Mouse (Mus musculus): ENCODE results near the gene Cdkn2aipnl. TPM values are rescaled to one million over a fixed set of nuclear protein-coding genes. Genes with fewer than 3 reads are reported as not detected.

Gene Cdkn2aipnl
- total RNA-seq, 2 experiments from 2014 or later, result 16.0 to 39.0 TPM

- ATAC-seq (replicated peaks; ENCODE audit: low FRiP score, poor library complexity, severe bottlenecking), result no peak
These were observed 23.2 kb upstream of the Cdkn2aipnl start for GRCm38 (mm10) chr11:51944239-51944638.

- ATAC-seq (replicated peaks; ENCODE audit: low FRiP score, poor library complexity, severe bottlenecking), result no peak
These were observed 21.9 kb upstream of the Cdkn2aipnl start for GRCm38 (mm10) chr11:51945548-51945947.

- no peak for ATAC-seq (replicated peaks; ENCODE audit: low FRiP score, poor library complexity, severe bottlenecking)
These were observed 21.3 kb upstream of the Cdkn2aipnl start for GRCm38 (mm10) chr11:51946144-51946543.

GRCm38 (mm10) chr11:51949155-51949840 is 18.2 kb upstream of the Cdkn2aipnl start:
- ATAC-seq (replicated peaks; ENCODE audit: low FRiP score, poor library complexity, severe bottlenecking), result no peak

GRCm38 (mm10) chr11:51949919-51950318 is 17.5 kb upstream of the Cdkn2aipnl start:
- ATAC-seq (replicated peaks; ENCODE audit: low FRiP score, poor library complexity, severe bottlenecking), result no peak

- ATAC-seq (replicated peaks; ENCODE audit: low FRiP score, poor library complexity, severe bottlenecking), result 0 out of 2 replicates have a peak, but pooled peaks have one; percentile 61
These were observed 15.5 kb upstream of the Cdkn2aipnl start for GRCm38 (mm10) chr11:51951861-51952420.

- no peak for ATAC-seq (replicated peaks; ENCODE audit: low FRiP score, poor library complexity, severe bottlenecking)
These were observed 11.3 kb upstream of the Cdkn2aipnl start for GRCm38 (mm10) chr11:51956112-51956511.

GRCm38 (mm10) chr11:51957760-51958159 is 9.7 kb upstream of the Cdkn2aipnl start:
- ATAC-seq (replicated peaks; ENCODE audit: low FRiP score, poor library complexity, severe bottlenecking), result no peak

- no peak for ATAC-seq (replicated peaks; ENCODE audit: low FRiP score, poor library complexity, severe bottlenecking)
These were observed 8.0 kb upstream of the Cdkn2aipnl start for GRCm38 (mm10) chr11:51959511-51959910.

- no peak for ATAC-seq (replicated peaks; ENCODE audit: low FRiP score, poor library complexity, severe bottlenecking)
These were observed 7.4 kb upstream of the Cdkn2aipnl start for GRCm38 (mm10) chr11:51960061-51960460.

GRCm38 (mm10) chr11:51960967-51961471 is 6.4 kb upstream of the Cdkn2aipnl start:
- no peak for ATAC-seq (replicated peaks; ENCODE audit: low FRiP score, poor library complexity, severe bottlenecking)

GRCm38 (mm10) chr11:51961761-51962160 is 5.7 kb upstream of the Cdkn2aipnl start:
- no peak for ATAC-seq (replicated peaks; ENCODE audit: low FRiP score, poor library complexity, severe bottlenecking)

- no peak for ATAC-seq (replicated peaks; ENCODE audit: low FRiP score, poor library complexity, severe bottlenecking)
These were observed 5.2 kb upstream of the Cdkn2aipnl start for GRCm38 (mm10) chr11:51962277-51962676.

GRCm38 (mm10) chr11:51966651-51967050 is 810 bp upstream of the Cdkn2aipnl start:
- ATAC-seq (replicated peaks; ENCODE audit: low FRiP score, poor library complexity, severe bottlenecking), result no peak

GRCm38 (mm10) chr11:51968896-51969295 is 1.4 kb downstream of the Cdkn2aipnl start:
- no peak for ATAC-seq (replicated peaks; ENCODE audit: low FRiP score, poor library complexity, severe bottlenecking)

- ATAC-seq (replicated peaks; ENCODE audit: low FRiP score, poor library complexity, severe bottlenecking), result no peak
These were observed 2.0 kb downstream of the Cdkn2aipnl start for GRCm38 (mm10) chr11:51969511-51969910.

GRCm38 (mm10) chr11:51971644-51972043 is 4.2 kb downstream of the Cdkn2aipnl start:
- no peak for ATAC-seq (replicated peaks; ENCODE audit: low FRiP score, poor library complexity, severe bottlenecking)

GRCm38 (mm10) chr11:51999611-52000289 is 32.3 kb downstream of the Cdkn2aipnl start:
- ATAC-seq (replicated peaks; ENCODE audit: low FRiP score, poor library complexity, severe bottlenecking), result peak; percentile 46

- ATAC-seq (replicated peaks; ENCODE audit: low FRiP score, poor library complexity, severe bottlenecking), result peak; percentile 80
These were observed 33.0 kb downstream of the Cdkn2aipnl start, which contains the start of gene Ube2b for GRCm38 (mm10) chr11:52000290-52000962. Gene Ube2b (minus strand): TSS chr11:52000762.

GRCm38 (mm10) chr11:52001341-52001740 is 33.9 kb downstream of the Cdkn2aipnl start:
- ATAC-seq (replicated peaks; ENCODE audit: low FRiP score, poor library complexity, severe bottlenecking), result no peak
